Mouse (Mus musculus) left cerebral cortex, postnatal 10 days (tissue): ENCODE measurements around the gene Dapk2. TPM values are rescaled to one million over a fixed set of nuclear protein-coding genes. Genes with fewer than 3 reads are reported as not detected.
"Not testable (repeated sequence)": the region's sequence is repeated elsewhere in the genome, so short reads cannot be mapped to it uniquely, and the experiment has no call there.

Experiments used
- DNase-seq, 2 experiments: peaks; one replicate each; pipeline ENCODE4 v3.0.0; 2021 to 2022; ENCODE audit warnings: low spot score in 2 of 2, mixed read lengths in 1 of 2; ENCODE audit errors: extremely low spot score in 1 of 2
- intact Hi-C: fragments of 180-260 bp; cut with DNase I; formaldehyde crosslinking; loops from one replicate; pipeline ENCODE4 v1.15.1; 2025
- total RNA-seq, 2 experiments: library from RNA; stranded (reverse); gene quantifications; 2 replicates each; pipeline ENCODE4 v1.2.3; 2021

The Dapk2 gene
- total RNA-seq, 2 experiments from 2014 or later = 2.1 to 3.2 TPM

DNA sequence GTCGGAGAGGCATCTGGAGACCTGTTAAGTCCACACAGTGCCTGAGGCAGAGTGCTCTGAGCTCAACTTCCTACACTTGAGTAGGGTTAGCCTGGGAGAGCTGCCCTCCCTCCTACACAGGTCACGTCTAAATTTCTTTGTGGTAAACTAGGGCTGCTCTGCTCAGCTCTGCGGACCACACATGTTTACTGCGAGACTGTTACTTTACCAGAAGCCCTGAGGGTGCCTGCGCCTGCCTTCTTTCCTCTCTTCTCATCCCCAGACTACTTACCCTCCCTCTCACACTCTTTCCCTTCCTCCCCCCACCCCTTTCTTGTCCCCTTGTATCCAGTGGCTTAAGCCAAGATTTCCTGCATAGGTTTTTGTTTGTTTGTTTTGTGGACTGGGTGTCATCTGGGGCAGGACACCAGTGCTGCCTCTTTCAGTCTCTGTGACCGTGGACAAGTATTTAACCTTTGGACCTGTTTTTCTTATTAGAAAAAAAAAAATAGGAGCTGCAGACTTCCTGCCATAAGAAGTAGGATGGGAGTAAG is 93.2 kb downstream of the Dapk2 start:
- no peak for DNase-seq
- intact Hi-C loops = no loop called here

GRCm38 (mm10) chr9:66261741-66262140 is 103.7 kb downstream of the Dapk2 start:
- intact Hi-C loops = no loop called here
- DNase-seq = no peak

DNA sequence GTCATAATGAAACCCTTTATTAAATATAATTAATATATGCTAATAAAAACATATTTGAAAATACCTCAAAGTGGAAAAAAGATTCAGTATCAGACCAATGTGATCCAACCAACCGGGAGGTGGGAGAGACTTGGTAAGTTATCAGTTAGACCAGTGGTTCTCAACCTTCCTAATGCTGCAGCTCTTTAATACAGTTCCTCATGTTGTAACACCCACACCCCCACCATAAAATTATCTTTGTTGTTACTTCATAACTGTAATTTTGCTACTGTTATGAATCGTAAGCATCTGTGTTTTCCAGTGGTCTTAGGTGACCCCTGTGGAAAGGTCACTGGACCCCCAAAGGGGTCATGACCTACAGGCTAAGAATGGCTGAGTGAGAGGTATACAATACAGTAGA is 105.7 kb downstream of the Dapk2 start:
- intact Hi-C loops = no loop called here
- no peak for DNase-seq

GRCm38 (mm10) chr9:66265645-66266044 is 107.6 kb downstream of the Dapk2 start:
- intact Hi-C loops = no loop called here
- no peak for DNase-seq

DNA sequence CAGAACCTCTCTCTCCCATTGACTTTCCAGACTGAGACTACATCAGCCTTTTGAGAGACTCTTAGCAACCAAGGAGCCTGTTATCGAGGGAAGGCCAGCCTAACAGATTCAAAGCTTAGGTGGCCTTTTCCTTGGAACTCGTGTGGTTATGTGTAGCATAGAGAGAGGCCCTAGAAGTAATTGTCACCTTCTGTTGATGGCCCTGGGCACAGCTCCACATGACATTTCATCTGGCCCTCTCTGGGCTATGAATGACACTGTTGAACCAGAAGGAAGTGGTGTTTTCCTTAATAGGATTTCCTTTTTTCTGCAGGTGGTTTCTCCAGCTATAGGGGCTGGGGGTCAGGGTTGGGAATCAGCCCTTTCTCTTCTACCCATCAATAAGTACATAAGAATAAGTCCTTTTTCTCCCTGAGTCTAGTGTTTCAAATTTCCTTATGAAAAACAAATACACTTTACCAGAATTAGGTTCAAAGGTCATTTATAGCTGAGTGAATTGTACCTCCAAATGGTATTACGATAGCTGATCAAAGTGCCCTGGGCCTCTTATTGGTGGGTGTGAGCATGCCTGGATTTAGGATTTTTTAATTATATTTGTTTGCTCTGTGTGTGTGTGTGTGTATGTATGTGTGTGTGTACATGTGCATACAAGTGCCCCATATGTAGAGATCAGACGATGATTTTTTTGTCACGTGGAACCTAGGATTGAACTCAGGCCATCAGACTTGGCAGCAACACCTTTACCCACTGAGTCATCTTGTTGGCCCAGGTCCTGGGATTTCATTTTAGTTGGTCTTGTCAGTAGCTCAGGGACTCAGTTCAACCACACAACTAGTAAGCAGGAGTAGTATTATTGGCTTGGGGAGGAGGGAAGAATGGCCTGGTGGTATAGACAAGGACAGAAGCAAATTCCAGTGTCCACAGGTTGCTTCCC is 108.5 kb downstream of the Dapk2 start:
- no peak for DNase-seq
- intact Hi-C loops = no loop called here

GRCm38 (mm10) chr9:66268804-66269203 is 110.8 kb downstream of the Dapk2 start:
- intact Hi-C loops = no loop called here
- DNase-seq = no peak

DNA sequence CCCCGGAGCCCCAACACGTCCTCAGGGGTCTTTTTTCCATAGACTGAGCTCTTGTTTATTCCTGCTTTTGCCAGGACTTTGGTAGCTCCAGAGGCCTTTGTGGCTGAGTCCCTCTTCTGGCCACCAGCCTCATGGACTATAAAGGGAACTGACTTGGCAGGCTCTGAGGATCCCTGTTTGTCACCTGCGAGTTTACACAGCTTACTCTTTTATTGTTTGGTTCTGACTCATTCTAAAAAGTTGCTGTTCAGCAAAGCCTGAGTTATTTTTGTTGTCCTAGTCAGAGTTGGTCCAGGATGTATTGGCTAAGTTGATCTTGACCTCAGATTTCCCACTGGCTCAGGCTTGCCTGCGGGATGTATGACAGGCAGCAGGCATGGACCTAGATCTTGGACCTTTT is 112.0 kb downstream of the Dapk2 start:
- intact Hi-C loops = no loop called here
- DNase-seq = no peak

DNA sequence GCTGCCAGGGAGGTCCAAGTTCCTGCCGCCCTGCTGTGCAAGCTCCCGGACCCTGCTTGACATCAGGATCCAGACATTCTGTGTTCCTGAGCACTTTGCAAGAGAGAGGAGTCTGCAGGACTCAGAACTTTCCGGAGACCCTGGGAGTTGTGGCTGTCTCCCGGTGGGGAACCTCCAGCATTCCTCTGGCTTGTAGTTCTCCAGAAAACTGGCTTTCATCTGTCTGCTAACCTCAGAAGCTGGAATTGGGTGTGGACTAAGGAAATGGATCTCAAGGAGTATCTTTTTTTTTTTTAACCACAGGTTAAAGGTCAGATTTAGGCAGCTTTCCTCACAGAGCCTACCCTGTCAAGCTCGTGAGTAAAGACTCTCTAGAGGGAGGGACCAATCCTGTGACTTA is 113.7 kb downstream of the Dapk2 start:
- intact Hi-C loops = no loop called here

DNA sequence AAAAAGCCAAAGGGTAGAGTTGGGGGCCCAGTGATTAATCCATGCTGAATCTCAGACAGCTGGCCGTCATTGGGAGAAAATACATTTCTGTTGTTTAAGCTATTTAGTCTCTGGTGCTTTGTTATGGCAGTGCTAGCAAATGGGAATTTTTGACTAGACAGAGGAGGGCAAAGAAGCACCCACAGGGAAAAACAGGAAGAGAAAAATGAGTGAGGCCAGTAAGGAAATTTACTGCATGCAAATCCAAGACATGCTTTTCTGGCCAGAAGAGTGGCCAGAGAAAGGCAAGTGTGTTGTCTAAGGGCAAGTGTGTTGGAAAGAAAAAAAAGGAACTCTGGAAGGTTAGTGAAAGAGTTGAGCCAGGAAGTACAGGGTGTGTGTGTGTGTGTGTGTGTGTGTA is 115.6 kb downstream of the Dapk2 start:
- intact Hi-C loops = no loop called here
- DNase-seq = no peak

More for the DNA sequence above, 113.7 kb downstream of the Dapk2 start:
- DNase-seq = peak in 1 of 2 experiments; percentile 39

DNA sequence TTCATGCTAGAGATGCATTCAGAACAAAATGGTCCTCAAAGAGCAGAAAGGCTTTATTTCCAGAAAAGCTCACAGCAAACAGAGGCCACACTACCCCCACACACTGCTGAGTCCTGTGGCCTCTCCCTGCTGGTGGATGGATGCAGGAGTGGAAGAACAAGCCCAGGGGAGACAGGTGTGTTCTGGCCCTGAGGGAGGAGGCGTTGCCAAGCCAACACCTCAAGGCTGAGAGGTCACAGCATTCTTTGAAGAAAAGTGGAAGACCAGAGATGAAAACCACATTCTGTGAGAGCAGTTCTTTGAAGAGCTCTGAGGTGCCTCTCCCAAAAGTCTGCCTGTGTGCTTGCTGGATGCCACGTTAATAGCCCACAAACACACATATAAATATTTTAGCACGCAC is 116.6 kb downstream of the Dapk2 start:
- DNase-seq = no peak
- intact Hi-C loops = no loop called here

DNA sequence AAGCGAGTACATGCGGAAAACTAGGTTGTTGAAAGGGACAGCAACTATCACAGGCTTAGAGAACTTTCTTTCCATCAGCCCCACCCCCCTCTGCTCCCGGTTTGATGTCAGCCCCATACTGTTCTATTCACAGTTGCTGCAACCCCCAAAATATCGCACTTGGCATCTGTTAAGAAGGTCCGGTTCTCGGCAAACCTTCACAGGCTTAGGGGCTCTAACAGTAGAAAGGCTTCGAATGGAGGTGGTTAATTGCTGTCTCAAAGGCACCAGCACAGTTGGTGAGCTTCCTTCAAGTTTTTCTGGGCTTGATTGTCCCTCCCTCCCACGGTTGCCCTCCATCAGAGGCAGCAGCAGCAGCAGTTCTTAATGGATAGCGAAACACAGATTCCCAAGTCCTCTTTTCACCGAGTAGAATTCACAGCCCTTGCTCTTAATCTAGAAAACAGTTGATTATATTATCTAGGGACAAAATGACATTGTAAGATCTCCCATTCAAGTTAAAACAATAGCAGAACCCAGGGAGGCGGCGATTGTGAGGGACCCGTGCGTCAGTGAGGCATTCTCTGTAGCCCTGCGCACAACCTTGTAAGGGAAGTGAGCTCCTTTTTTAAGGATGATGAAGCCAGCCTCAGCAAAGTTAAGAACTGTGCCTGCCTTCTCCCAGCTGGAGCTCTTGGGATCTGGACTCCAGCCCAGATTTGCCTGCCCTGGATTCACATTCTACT is 117.4 kb downstream of the Dapk2 start:
- intact Hi-C loops = no loop called here
- peak; percentile 73 to 83 for DNase-seq

DNA sequence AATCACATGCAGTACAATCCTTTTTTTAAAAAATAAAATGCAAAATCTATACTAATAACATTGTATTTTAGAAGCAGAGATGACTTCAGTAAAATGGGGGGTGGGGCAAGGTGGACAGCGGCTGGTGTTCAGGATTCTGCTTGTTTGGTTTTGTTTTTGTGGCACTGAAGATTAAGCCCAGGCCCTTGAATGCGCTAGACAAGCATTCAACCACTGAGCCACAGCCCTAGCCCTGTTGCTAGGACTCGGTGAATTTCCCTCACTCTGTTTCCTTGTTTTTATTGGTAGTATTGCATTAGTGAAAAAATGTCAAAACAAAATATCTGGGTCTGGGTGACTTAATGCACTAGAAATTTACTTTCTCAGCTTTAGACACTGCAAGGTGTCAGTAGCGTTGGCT is 118.0 kb downstream of the Dapk2 start:
- no peak for DNase-seq
- intact Hi-C loops = no loop called here

DNA sequence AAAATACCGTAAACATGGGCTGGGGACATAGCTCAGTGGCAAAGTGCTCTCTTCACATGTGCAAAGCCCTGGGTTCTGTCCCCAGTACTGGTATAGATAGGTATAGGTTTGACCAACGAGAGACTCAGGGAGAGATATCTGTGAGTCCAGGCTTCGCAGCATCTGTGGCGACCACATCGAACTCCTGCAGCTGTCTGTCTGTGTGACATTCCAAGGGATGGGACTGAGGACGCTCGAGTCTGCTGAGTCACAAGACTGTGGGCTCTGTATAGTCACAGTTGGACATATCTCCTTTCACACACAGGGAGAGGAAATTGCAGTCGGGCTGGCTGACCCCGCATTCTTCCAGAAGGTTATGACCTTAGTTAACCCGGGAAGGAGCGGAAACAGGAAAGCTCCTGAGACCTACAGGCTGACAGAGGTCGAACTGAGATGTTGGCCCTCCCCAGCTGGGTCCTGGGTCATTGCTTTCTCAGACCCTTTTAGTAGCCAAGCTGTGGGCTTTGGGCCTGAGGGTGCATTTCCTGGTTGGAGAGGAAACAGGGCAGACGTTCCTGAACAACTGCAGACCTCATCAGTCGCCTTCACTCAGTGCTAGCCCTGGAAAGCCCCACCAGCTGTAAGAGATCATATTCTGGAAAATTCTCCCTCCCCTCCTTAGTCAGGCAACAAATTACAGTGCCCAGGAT is 118.8 kb downstream of the Dapk2 start:
- DNase-seq = peak in 1 of 2 experiments; percentile 63
- intact Hi-C loops = no loop called here

- no peak for DNase-seq
- intact Hi-C loops = no loop called here
Measured at GRCm38 (mm10) chr9:66279647-66280046, 121.6 kb downstream of the Dapk2 start.

- DNase-seq = no peak
- intact Hi-C loops = no loop called here
Measured at GRCm38 (mm10) chr9:66280496-66280895, 122.5 kb downstream of the Dapk2 start.

- DNase-seq = peak in 1 of 2 experiments; percentile 18
- intact Hi-C loops = no loop called here
Measured at GRCm38 (mm10) chr9:66281501-66281951, 123.5 kb downstream of the Dapk2 start.

DNA sequence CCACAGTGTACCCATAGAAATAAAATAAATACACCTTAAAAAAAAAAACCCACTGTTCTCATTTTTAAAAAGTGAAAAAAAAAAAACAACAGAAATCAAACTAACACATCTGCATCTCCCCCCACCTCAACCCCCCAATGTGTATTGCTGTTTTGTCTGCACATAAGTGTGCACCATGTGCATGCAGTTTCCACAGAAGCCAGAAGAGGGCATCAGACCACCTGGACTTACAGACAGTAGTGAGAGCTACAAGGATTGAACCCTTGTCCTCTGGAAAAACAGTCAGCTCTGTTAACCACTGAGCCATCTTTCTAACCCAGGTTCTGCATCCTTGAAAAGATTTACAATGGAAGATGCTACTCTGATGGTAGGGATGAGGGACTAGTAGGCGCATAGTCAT is 124.6 kb downstream of the Dapk2 start:
- DNase-seq = no peak
- intact Hi-C loops = no loop called here

DNA sequence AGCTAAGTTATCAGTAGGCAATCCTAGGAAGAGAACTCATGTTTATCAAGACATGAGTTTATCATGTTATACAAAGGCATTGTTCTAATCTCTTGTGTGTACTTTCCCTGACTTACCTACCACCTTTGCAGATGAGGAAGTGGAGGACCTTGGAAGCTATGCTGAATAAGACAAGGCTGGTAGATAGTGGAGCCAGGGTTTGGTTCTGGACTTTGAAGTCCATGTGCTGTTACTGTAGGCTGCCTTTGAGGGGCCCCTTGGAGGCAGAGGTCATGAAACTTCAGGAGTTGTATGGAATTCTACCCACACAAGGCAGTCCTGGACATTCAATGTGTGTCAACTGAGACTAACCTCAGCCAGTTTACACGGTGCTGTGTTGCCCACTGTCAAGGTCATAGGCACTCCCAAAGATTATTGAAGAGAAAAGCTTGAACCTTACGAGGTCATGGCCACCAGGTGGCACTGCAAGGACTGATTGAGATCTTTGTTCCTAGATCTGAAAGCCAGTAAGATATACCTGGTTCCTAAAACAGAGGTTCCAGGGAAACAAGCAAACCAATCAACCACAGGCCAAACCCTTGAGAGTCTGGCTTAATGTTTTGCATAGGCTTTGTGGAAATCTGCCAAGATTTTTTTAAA is 125.7 kb downstream of the Dapk2 start:
- intact Hi-C loops = no loop called here

DNA sequence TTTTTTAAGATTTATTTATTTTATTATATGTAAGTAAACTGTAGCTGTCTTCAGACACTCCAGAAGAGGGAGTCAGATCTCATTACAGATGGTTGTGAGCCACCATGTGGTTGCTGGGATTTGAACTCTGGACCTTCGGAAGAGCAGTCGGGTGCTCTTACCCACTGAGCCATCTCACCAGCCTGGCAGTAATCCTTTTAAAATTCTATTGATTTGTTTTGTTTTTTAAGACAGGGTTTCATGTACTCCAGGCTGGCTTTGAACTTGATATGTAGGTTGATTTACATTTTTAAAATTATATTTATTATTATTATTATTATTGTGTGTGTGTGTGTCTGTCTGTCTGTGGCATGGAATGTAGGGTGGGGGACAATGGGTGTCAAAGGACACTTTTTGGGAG is 127.2 kb downstream of the Dapk2 start:
- intact Hi-C loops = not testable (repeated sequence)

More for the DNA sequence above, 125.7 kb downstream of the Dapk2 start:
- DNase-seq = peak; percentile 38 to 70

More for the DNA sequence above, 127.2 kb downstream of the Dapk2 start:
- DNase-seq = not testable (repeated sequence)
